Mouse (Mus musculus) megakaryocyte, embryonic 14.5 days (primary cell): ENCODE measurements around the gene Pla2g4e.

Experiments
- FLI1 ChIP-seq: IDR thresholded peaks from 2 replicates; pipeline ENCODE4 v1.6.1; 2012; ENCODE audit warnings: low read length, inconsistent platforms, mixed read lengths
- GATA1 ChIP-seq: IDR thresholded peaks from 3 replicates; pipeline ENCODE4 v1.6.1; 2012; ENCODE audit warnings: mixed read lengths, low read length, inconsistent platforms, borderline replicate concordance

DNA sequence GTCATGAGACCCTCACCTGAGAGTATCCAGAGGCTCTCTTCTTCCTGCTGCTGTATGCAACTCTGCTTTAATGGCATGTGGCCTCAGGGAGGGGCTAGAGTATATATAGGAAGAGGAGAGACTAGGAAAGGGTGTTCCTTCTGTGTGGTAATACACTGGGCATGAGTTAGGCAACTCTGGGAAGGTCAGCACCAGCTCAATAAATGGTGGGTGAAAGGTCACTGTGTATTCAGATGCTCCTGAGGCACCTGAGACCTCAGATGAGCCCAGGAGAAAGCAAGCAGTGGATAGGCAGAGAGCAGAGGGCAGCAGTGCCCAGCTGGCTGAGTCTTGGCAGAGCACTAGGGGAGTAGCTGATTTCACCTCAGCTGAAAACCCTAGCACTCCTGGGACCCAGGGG, 39.6 kb upstream of the Pla2g4e start:
- TF ChIP-seq GATA1, result no peak
- TF ChIP-seq FLI1, result no peak
